Mouse (Mus musculus) kidney, postnatal 25 days (tissue): ENCODE measurements around the gene Zc3h15.
"Not testable (repeated sequence)": the region's sequence is repeated elsewhere in the genome, so short reads cannot be mapped to it uniquely, and the experiment has no call there.

Source experiments
- DNase-seq, 2 experiments: peaks; one replicate each; pipeline ENCODE4 v3.0.0; 2021; ENCODE audit warnings: mixed read lengths in 2 of 2

Gene Zc3h15

GRCm38 (mm10) chr2:83674896-83675295 is 30.7 kb downstream of the Zc3h15 start:
- DNase-seq = no peak

GRCm38 (mm10) chr2:83675681-83676080 is 31.4 kb downstream of the Zc3h15 start:
- DNase-seq = no peak

DNA sequence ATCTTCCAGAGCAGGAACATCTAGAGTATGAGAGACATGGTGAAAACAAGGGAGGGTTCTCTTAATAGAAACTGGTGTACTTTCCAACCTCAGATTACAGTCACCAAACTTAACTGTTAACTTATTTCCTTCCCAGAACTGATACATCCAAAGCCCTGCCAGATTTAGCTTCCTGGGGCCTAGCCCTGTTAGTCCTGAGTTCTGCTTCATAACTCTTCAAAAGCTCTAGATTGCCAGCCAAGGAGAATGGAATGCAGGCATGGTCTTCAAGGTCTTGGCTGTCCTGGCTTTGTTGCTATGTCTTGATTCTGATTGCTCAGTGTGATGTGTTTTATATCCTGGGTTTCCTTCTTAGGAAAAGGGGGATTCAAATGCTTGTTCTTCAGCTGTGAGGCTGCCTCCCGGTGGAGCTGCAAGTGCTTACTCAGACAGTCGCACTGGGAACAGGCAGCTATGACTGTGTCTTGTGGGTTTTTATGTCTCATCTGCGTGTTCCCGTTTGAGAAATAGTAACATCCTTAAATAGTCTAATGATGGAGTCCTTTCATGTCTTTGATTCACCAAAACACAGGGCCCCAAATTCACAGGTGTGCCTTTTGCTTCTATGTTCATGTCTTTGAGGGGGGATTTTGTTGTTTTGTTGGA is 32.1 kb downstream of the Zc3h15 start:
- DNase-seq = no peak

- DNase-seq = no peak
Measured at GRCm38 (mm10) chr2:83681332-83681731, 37.1 kb downstream of the Zc3h15 start.

GRCm38 (mm10) chr2:83681785-83682184 is 37.5 kb downstream of the Zc3h15 start:
- DNase-seq = no peak

GRCm38 (mm10) chr2:83682282-83682681 is 38.0 kb downstream of the Zc3h15 start:
- no peak for DNase-seq

GRCm38 (mm10) chr2:83683731-83684519 is 39.7 kb downstream of the Zc3h15 start:
- no peak for DNase-seq

DNA sequence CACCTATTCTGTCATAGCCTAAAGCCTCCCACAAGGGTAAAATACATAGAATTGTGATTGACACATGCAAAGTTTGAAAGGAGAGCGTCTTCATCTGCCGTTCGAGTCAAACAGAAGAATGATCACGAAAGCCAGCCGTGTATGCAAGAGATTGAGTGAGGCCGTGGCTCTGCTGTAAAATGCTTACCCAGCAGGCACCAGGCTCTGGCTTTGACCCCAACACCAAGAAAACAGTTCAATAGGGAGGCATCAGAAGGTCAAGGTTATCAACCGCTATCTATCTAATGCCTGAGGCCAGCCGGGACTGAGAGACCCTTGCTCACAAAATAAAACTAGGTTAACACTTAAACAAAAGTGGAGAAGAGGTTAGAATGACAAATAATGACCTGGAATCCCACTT is 40.5 kb downstream of the Zc3h15 start:
- no peak for DNase-seq

- DNase-seq = no peak
Measured at GRCm38 (mm10) chr2:83690372-83690771, 46.1 kb downstream of the Zc3h15 start.

- DNase-seq = peak; percentile 46 to 64
Measured at GRCm38 (mm10) chr2:83692651-83693545, 48.7 kb downstream of the Zc3h15 start.

DNA sequence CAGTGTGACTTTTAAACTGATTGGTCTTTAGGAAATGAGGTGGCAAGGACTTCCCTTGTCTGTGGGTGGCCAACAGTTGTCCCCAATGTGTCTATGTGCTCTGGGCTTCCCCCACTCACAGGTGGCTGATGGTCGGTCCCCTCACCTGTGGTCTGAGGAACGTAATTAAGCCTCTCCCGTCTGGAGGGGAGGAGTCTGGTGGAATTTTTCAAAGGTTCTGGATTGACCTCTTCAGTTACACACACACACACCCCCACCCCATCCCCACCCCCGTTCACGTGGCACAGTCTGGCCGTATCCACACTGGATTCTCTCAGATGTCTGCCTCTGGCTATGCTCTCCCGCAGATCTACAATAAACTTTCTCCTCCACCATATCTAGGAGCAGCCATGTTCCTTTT is 49.8 kb downstream of the Zc3h15 start:
- DNase-seq = no peak

DNA sequence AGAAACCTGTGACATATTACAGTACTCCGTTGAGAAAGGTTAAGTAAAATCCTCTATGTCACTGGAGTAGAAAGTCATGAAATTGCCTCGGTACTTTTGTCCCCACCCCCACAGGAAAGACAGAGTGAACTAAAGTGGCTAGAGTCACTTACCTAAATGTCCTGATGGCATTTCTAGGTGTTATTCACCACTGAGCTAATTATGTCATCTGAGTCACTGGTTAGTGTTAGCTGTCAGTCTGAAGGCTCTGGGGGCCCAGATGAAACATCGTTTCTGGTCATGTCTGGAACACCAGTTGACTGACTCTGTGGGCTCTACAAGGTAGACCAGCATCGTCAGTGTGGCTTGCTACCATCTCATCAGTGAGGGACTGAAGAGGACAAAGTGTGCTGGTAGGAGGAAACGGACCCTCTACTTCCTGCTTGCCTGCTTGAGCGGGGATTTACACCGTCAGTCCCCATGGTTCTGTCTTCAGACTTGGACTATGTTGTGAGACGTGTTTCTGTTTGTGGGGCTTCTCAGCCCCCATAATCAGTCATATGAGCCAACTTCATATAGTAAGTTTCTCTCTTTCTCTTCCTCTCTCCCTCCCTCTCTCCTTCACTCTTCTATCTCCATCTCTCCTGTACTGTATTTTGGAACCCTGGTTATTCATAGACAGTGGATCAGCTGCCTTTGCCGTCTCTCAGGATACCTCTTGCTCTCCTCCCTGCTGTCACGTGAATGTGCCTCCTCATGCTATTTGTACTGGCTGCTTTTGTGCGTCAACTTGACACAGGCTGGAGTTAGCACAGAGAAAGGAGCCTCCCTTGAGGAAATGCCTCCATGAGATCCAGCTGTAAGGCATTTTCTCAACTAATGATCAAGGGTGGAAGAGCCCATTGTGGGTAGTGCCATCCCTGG is 51.4 kb downstream of the Zc3h15 start:
- DNase-seq = no peak

DNA sequence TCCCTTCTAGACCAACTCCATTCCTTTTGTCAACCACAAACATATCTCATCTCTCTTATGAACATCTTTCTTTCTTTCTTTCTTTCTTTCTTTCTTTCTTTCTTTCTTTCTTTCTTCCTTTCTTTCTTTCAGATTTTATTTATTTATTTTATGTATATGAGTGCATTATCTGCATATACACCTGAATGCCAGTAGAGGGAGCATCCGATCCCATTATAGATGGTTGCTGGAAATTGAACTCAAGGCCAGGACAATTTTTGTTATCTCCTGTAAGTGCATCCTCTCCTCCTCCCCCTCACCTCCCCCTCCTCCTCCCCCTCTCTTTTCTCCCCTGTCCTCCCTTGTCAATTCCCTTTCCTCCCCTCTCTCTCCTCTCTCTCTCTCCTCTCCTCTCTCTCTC is 54.2 kb downstream of the Zc3h15 start:
- no peak for DNase-seq

- DNase-seq = peak in 1 of 2 experiments; percentile 44
Measured at GRCm38 (mm10) chr2:83699324-83699723, 55.1 kb downstream of the Zc3h15 start.

- DNase-seq = no peak
Measured at GRCm38 (mm10) chr2:83700667-83701066, 56.4 kb downstream of the Zc3h15 start.

- DNase-seq = no peak
Measured at GRCm38 (mm10) chr2:83702411-83702810, 58.2 kb downstream of the Zc3h15 start.

GRCm38 (mm10) chr2:83705580-83706158 is 61.4 kb downstream of the Zc3h15 start:
- no peak for DNase-seq

DNA sequence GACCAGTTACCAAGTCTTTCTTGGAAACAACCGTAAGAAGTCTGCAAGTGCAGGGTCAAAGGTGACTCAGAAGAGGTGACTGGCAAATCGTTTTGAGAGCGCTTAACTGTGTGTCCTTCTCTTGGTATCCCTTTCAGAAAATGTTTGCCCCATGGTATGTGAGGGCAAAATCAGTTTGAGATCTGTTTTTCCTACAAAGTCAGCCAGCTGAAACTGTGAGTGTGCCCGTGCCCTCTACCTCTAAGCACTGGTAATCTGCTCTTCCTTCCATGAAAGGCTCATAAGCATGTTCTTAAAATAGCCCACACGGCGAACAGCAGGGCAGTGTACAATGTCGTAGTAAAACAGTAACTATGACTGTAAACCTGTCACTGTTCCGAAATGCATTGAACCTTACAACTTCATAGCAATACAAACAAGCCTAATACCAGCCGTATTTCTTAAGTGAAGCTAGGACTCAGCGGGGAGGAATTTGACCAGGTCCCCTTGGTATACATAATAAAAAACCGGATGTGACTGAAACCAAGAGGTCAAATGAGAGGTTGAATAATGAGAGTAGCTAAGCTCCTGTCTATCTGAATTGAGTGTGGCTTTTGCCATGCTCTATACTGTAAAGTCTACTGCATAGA is 65.8 kb downstream of the Zc3h15 start:
- peak; percentile 72 to 90 for DNase-seq

GRCm38 (mm10) chr2:83713281-83713680 is 69.0 kb downstream of the Zc3h15 start:
- DNase-seq = not testable (repeated sequence)

- no peak for DNase-seq
Measured at GRCm38 (mm10) chr2:83713946-83714345, 69.7 kb downstream of the Zc3h15 start.
